Mouse (Mus musculus) neural tube, embryonic 11.5 days (tissue): ENCODE results near the gene Cmip. TPM values are rescaled to one million over a fixed set of nuclear protein-coding genes. Genes with fewer than 3 reads are reported as not detected.

Source experiments
- ATAC-seq: fragments of 200-750 bp; cut with Nextera tagmentation; 2 replicates; pipeline ENCODE4 v1.8.0; 2017; ENCODE audit warnings: moderate number of reproducible peaks, mild to moderate bottlenecking, moderate TSS enrichment, moderate library complexity; ENCODE audit not compliant: insufficient read depth, low FRiP score, low TSS enrichment
- DNase-seq: peaks from one replicate; pipeline ENCODE4 v3.0.0-alpha.2; 2015; ENCODE audit warnings: low spot score
- H3K27ac ChIP-seq: fragments of 300-500 bp; sonication (generic); 2 replicates; pipeline ENCODE4 v1.5.1; 2014; ENCODE audit warnings: low read depth, mild to moderate bottlenecking, low read length
- H3K27me3 ChIP-seq: fragments of 300-500 bp; sonication (generic); 2 replicates; pipeline ENCODE4 v1.6.1; 2014; ENCODE audit warnings: mild to moderate bottlenecking, low read length, mixed read lengths; ENCODE audit not compliant: control insufficient read depth, insufficient read depth
- H3K36me3 ChIP-seq: fragments of 300-500 bp; sonication (generic); 2 replicates; pipeline ENCODE4 v1.6.1; 2014; ENCODE audit warnings: mild to moderate bottlenecking, low read length, moderate library complexity, mixed read lengths; ENCODE audit not compliant: control insufficient read depth, insufficient read depth
- H3K4me1 ChIP-seq: fragments of 300-500 bp; sonication (generic); 2 replicates; pipeline ENCODE4 v1.6.1; 2014; ENCODE audit warnings: low read length, mixed read lengths; ENCODE audit not compliant: control insufficient read depth, insufficient read depth
- H3K4me2 ChIP-seq: fragments of 300-500 bp; sonication (generic); 2 replicates; pipeline ENCODE4 v1.6.1; 2014; ENCODE audit warnings: low read depth, mild to moderate bottlenecking, moderate library complexity
- H3K4me3 ChIP-seq: fragments of 300-500 bp; sonication (generic); 2 replicates; pipeline ENCODE4 v1.5.1; 2014; ENCODE audit warnings: low read depth, low read length
- H3K9ac ChIP-seq: fragments of 300-500 bp; sonication (generic); 2 replicates; pipeline ENCODE4 v1.6.1; 2014; ENCODE audit warnings: mild to moderate bottlenecking, low read length
- H3K9me3 ChIP-seq: fragments of 300-500 bp; sonication (generic); 2 replicates; pipeline ENCODE4 v1.6.1; 2016; ENCODE audit warnings: low read length; ENCODE audit not compliant: control insufficient read depth
- WGBS: fragments of 180-500 bp; shearing (Covaris S2); extraction: QIAGEN DNeasy Blood & Tissue Kit; methylation state at CpG from one replicate; pipeline ENCODE4 v1.1.7; 2014; 5-methylcytosine and 5-hydroxymethylcytosine counted together
- polyA plus RNA-seq: library from polyadenylated mRNA; unstranded; fragments of >200 nt; fragmentation: Nextera tagmentation; extraction: Ambion mirVana; gene quantifications from 2 replicates; pipeline ENCODE4 v1.2.1, GENCODE M21; 2014

Cmip gene
- polyA plus RNA-seq, 1 experiment from 2014 or later, result 56.7 TPM

DNA sequence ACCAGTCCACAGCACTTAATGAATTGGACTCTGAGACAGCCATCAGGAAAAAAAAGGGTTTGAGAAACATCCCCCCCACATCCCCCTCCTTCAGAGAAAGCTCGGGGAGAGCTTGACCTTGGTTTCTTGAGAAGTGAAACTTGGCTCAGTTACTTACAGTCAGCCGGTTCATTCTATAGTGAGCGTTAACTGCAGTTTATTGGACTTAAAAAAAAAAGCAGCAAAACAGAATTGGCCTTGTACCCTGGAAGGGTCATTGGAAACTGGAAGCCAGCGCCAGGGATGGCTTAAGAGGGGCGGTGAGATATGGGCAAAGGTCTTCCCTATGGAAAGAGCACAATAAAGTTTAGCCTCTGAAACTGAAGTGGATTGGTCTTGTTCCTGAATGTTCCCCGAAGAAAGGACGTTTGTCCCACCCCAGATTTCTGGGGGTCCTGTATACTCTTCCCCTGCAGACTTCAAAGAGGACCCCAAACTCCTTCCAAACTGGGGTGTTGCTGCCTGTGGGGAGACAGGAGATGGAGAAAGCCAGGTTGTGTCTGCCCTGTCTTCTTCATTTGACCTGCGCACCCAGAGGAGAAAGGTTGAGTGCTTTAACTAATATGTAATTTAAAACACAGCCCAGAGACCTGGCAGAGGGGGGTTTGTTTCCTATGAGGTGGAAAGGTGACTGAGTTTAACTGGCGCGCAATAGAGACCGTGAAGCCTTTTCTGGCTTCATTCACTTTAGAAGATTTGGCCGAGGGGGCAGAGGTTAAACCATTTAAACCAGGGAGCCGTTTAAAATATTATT lies 51.6 kb downstream of the Cmip start:
- no peaks in the 10 kb centered on the region for H3K9me3 ChIP-seq
- 86% methylated on average over 13 of the region's 13 CpGs for WGBS
- H3K4me1 ChIP-seq, result peaks cover 3% of the 10 kb centered on the region
- no peaks in the 10 kb centered on the region for H3K36me3 ChIP-seq
- H3K9ac ChIP-seq, result no peak overlapping the region
- ATAC-seq (no peak), DNase-seq (no peak)
- no peak overlapping the region for H3K4me3 ChIP-seq
- H3K27me3 ChIP-seq, result no peaks in the 10 kb centered on the region
- no peak overlapping the region for H3K4me2 ChIP-seq
- no peak overlapping the region for H3K27ac ChIP-seq

DNA sequence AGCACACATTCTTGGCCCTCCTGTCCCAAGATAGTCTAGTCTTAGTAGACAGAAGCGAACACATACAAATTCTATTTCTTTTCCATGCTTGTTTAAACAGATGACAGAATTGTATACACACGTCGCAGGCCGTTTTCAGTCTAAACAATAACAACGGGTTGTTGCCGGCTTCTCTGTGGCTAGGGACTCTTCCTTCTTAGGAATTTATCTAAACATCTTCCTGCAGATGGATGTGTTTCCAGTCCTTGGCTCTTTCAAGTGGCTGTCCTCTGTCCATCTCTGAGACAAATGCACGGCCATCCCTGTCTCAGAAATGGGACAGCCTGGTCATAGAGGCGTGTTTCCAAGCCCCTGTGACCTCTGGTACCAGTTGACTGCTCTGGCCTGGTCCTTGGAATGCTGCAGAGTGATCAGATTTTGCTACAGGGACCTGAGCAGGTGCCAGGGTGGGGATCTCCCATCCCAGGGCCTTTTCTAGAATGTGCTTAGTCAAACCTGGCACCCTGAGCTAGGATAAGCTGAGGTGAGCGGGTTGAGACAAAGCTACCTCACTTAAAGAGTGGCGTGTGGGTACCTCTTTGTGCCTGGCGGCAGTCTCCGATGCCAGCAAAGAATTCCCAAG lies 52.9 kb downstream of the Cmip start:
- Histone ChIP-seq H3K27ac (no peak overlapping the region), H3K27me3 (no peaks in the 10 kb centered on the region), H3K36me3 (no peaks in the 10 kb centered on the region), H3K4me2 (no peak overlapping the region), H3K9me3 (no peaks in the 10 kb centered on the region), H3K9ac (no peak overlapping the region), H3K4me1 (peaks cover 7% of the 10 kb centered on the region), H3K4me3 (no peak overlapping the region)
- 87% methylated on average over 12 of the region's 12 CpGs for WGBS
- DNase-seq (no peak), ATAC-seq (no peak)

DNA sequence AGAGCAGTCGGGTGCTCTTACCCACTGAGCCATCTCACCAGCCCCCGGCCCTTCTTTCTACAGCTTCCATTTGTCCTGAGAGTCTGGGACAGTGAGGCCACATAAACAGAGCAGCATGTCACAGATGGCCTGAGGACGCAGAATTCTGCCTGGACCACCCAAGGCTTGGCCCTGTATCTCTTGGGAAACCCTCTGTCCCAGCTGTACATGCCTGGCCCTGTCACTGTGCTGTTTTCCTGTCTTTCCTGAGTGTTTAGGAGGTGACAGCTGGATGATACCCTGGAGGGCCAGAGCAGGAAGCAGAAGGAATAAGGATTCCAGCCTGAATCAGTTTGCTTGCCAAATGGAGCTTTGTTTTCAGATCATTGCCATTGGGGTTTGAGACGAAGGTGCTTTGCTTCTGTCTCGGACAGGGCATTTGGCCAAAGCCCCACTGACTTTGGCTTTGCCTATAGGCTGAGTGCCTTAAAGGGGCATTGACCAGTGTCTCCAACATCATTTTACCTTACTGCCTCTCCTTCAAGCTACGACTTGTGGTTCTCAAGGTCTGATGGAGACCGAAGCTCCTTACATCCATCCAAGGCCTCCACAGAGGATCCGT lies 54.2 kb downstream of the Cmip start:
- Histone ChIP-seq H3K27ac (no peak overlapping the region), H3K9ac (no peak overlapping the region), H3K4me1 (peaks cover 10% of the 10 kb centered on the region), H3K9me3 (no peaks in the 10 kb centered on the region), H3K27me3 (no peaks in the 10 kb centered on the region), H3K4me3 (no peak overlapping the region), H3K36me3 (no peaks in the 10 kb centered on the region), H3K4me2 (no peak overlapping the region)
- DNase-seq, result no peak
- 73% methylated on average over 8 of the region's 8 CpGs for WGBS
- no peak for ATAC-seq

DNA sequence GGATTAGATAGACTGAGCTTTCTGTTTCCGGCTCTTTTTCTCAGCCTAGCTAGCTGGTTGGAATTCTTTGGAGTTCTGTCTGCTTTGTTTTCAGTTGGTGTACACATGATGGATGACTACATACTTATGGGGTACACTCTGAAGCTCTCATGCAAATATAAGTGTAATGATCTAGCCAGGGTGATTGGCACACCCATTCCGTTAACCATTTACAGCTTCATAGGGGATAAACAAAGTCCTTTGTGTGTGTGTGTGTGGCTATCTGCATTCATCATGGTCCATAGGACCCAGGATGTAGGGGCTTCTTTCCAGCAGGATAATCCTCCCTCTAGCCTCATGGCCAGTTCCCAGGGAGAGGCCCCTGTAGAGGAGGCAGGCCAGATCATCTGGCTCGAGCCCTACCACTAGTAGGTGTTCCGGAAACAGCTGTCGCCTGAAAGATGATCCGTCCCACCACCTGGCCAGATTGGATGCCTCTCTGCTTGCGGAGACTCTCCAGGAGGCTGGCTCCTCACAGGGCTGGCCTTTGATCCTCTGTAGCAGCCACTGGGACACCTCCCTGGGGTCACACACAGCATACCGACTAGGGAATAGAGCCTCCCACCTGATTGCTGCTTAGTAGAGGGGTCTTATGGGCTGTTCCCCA lies 57.6 kb downstream of the Cmip start:
- Histone ChIP-seq H3K9ac (no peak overlapping the region; the same call in 1 of the 2 replicates), H3K36me3 (no peaks in the 10 kb centered on the region), H3K4me2 (no peak overlapping the region), H3K27ac (no peak overlapping the region), H3K9me3 (no peaks in the 10 kb centered on the region), H3K4me3 (no peak overlapping the region), H3K4me1 (peaks cover 11% of the 10 kb centered on the region), H3K27me3 (no peaks in the 10 kb centered on the region)
- WGBS, result 21% methylated on average over 8 of the region's 8 CpGs
- DNase-seq (no peak), ATAC-seq (no peak)

DNA sequence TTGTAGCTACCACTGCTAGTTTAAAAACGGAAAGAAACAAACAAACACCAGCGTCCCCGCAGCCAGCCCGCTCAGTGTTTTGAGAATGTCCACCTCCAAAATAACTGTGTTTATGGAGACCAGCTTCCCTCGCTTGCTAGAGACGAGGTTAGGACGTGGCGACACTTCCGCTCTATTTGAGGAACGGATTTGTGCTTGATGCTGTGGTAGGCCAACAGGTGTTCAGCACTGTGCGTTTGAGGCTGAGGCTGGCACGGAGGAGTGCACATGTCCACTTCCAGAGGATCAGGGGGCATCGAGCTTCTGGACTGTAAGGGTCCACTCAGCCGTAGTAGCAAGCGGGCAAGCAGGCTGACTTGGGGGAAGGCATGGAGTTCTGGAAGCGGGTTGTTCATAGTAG lies 58.9 kb downstream of the Cmip start:
- Histone ChIP-seq H3K4me3 (no peak overlapping the region), H3K27ac (no peak overlapping the region), H3K4me2 (no peak overlapping the region), H3K9me3 (no peaks in the 10 kb centered on the region), H3K36me3 (no peaks in the 10 kb centered on the region), H3K9ac (no peak overlapping the region), H3K4me1 (peaks cover 15% of the 10 kb centered on the region), H3K27me3 (no peaks in the 10 kb centered on the region)
- no peak for DNase-seq
- no peak for ATAC-seq
- 90% methylated on average over 16 of the region's 16 CpGs for WGBS

DNA sequence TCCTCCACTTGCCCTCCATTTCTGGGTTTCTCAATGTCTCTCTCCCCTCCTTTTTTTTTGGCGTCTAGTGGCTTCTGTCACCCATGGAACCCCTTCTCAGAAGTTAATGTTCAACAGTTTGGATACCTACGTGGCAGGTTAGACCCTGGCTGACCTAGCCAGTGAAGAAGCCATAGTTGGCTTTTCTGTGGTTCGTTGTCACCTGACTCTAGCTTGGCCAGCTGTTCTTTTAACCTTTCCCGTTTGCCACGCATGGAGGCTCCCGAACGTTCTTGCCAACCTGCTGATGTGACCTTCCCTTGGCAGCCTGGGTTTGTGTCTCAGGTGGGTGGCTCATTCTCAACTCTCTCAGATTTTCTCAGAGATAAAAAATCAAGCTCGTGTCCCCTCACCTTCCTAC lies 60.6 kb downstream of the Cmip start:
- no peak for ATAC-seq
- 92% methylated on average over 8 of the region's 8 CpGs for WGBS
- H3K27me3 ChIP-seq, result no peaks in the 10 kb centered on the region
- no peaks in the 10 kb centered on the region for H3K9me3 ChIP-seq
- H3K27ac ChIP-seq, result no peak overlapping the region
- no peak overlapping the region for H3K4me3 ChIP-seq
- peaks cover 24% of the 10 kb centered on the region for H3K4me1 ChIP-seq
- no peak overlapping the region for H3K4me2 ChIP-seq
- DNase-seq, result no peak
- no peak overlapping the region for H3K9ac ChIP-seq
- no peaks in the 10 kb centered on the region for H3K36me3 ChIP-seq

DNA sequence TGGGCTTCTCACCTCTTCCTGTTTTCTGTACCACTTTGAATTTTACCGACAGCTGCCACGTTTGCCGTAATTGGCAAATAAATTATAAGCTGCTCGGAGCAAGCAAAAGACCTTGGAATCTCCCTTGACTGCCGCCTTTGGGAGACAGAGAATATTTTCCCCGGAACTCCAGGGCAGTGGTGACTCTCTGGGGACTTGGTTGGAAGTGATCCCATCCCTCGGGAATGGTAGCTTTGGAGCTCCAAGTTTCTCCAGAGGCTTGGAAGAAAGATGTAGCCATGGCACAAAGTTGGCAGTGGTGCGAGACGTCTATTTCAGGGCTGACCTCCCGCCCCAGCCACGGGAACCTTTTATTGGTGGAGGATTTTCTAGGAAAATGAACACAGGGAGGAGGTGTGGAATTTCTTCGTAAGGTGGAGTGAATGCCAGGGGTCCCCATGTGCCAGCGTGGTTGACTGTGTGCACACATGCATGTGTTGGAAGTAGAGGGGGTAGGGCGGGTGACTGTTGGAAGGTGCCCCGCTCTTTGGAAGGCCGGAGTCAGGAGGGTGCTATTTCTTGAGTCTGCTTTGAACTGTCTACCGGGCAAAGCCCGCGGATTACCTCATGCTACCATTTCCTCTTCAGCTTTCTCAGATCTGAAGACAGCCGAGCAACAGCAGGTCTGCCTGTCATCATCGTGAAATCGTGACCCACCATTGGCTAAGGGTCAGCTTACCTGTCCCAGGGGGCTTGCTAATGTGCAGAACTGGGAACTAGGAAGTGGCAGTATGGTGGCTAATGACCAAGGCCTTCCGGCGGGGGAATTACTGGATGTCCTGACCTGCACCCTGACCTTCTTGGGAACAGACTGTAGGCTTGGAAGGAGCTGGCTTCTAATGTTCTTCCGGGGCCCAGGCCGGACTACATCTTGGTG lies 62.3 kb downstream of the Cmip start:
- Histone ChIP-seq H3K9ac (no peak overlapping the region), H3K27ac (no peak overlapping the region), H3K4me2 (no peak overlapping the region), H3K4me1 (peaks cover 26% of the 10 kb centered on the region), H3K4me3 (no peak overlapping the region), H3K27me3 (no peaks in the 10 kb centered on the region), H3K9me3 (no peaks in the 10 kb centered on the region), H3K36me3 (no peaks in the 10 kb centered on the region)
- ATAC-seq, result no peak
- no peak for DNase-seq
- 86% methylated on average over 26 of the region's 26 CpGs for WGBS

DNA sequence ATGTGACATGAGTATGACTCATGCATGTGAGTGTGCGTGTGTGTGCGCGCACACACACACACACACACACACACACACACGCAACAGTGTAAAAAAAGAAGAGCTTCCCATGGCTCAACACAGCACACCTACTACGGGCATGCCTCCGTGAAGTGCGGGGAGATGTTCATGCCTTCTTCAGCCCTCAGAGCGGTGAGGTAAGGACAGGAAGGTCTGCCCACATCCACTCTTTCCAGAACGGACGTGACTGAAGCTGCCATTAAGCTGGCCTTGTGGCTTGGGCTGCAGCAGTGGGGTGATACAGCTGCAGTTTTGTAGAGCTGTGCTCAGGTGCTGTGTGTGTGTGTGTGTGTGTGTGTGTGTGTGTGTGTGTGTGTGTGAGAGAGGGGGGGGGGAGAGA lies 63.8 kb downstream of the Cmip start:
- Histone ChIP-seq H3K4me3 (no peak overlapping the region), H3K27ac (no peak overlapping the region), H3K9me3 (no peaks in the 10 kb centered on the region), H3K4me2 (no peak overlapping the region), H3K9ac (no peak overlapping the region), H3K36me3 (no peaks in the 10 kb centered on the region), H3K4me1 (peaks cover 23% of the 10 kb centered on the region; the same call in 1 of the 2 replicates), H3K27me3 (no peaks in the 10 kb centered on the region)
- 91% methylated on average over 10 of the region's 10 CpGs for WGBS
- ATAC-seq, result no peak
- DNase-seq, result no peak
